26 mouse cellular contexts compared by ENCODE assay signal in genomic region chr11:19468803-19469202, GRCm38 (mm10).
"Had no signal": no experiment of that assay in that cellular context is flagged by ENCODE, and none has a peak within 500 bp of the region (broad histone marks: within the 10 kb centered on the region; RNA-seq: fewer than 3 reads in every experiment).

No protein-coding gene starts in this region.

- H3K27ac ChIP-seq: heart, embryonic 10.5 days; hindbrain, embryonic 10.5 days; hindbrain, embryonic 12.5 days; hindbrain, embryonic 14.5 days; intestine, embryonic 15.5 days; layer of hippocampus, adult 2 months; left cerebral cortex, adult 2 months; limb, embryonic 10.5 days; limb, embryonic 12.5 days; liver, embryonic 13.5 days; liver, embryonic 15.5 days had no signal

- H3K36me3 ChIP-seq: heart, embryonic 10.5 days; heart, embryonic 12.5 days; hindbrain, embryonic 10.5 days; hindbrain, embryonic 12.5 days; intestine, embryonic 15.5 days; limb, embryonic 10.5 days; limb, embryonic 12.5 days; liver, embryonic 13.5 days; liver, embryonic 15.5 days had no signal

- H3K4me1 ChIP-seq: heart, embryonic 10.5 days; heart, embryonic 12.5 days; hindbrain, embryonic 10.5 days; hindbrain, embryonic 12.5 days; intestine, embryonic 15.5 days; limb, embryonic 12.5 days; liver, embryonic 13.5 days; liver, embryonic 15.5 days had no signal

- H3K9me3 ChIP-seq: heart, embryonic 12.5 days; hindbrain, embryonic 10.5 days; hindbrain, embryonic 12.5 days; intestine, embryonic 15.5 days; limb, embryonic 10.5 days; liver, embryonic 13.5 days; liver, embryonic 15.5 days had no signal

- H3K4me2 ChIP-seq: heart, embryonic 12.5 days; hindbrain, embryonic 12.5 days; hindbrain, embryonic 14.5 days; intestine, embryonic 15.5 days; limb, embryonic 12.5 days; liver, embryonic 11.5 days; liver, embryonic 13.5 days; liver, embryonic 15.5 days had no signal

- H3K4me3 ChIP-seq: heart, embryonic 10.5 days; heart, embryonic 12.5 days; hindbrain, embryonic 10.5 days; hindbrain, embryonic 12.5 days; intestine, embryonic 15.5 days; layer of hippocampus, adult 2 months; left cerebral cortex, adult 2 months; limb, embryonic 10.5 days; limb, embryonic 12.5 days; liver, embryonic 13.5 days; liver, embryonic 15.5 days had no signal

- ATAC-seq: forebrain, embryonic 16.5 days; hindbrain, embryonic 16.5 days; inflammation-experienced regulatory T-cells, adult 6 months; intestine, embryonic 15.5 days; intestine, postnatal 0 days; liver, postnatal 0 days had no signal

- H3K27me3 ChIP-seq: heart, embryonic 12.5 days; hindbrain, embryonic 12.5 days; intestine, embryonic 15.5 days; limb, embryonic 12.5 days; liver, embryonic 13.5 days; liver, embryonic 15.5 days had no signal

- DNase-seq: heart, adult 18-20 months; heart, postnatal 10 days; heart, postnatal 4 days; kidney, adult 18-20 months; kidney, adult 8-10 months; kidney, postnatal 10 days; kidney, postnatal 25 days; liver; liver, embryonic 13.5 days; liver, postnatal 0 days had no signal

- H3K9ac ChIP-seq: heart, embryonic 12.5 days; hindbrain, embryonic 12.5 days; hindbrain, embryonic 14.5 days; intestine, embryonic 15.5 days; limb, embryonic 12.5 days; liver, embryonic 13.5 days; liver, embryonic 15.5 days; liver, postnatal 0 days had no signal
